Mouse (Mus musculus): ENCODE measurements around the gene Ano10. TPM values are rescaled to one million over a fixed set of nuclear protein-coding genes. Genes with fewer than 3 reads are reported as not detected.

Ano10 gene
- polyA plus RNA-seq, 1 experiment from 2014 or later, result 31.9 TPM

GRCm38 (mm10) chr9:122288416-122288815 lies 5.8 kb downstream of the Ano10 start:
- Histone ChIP-seq H3K4me1 (peaks cover 16% of the 10 kb centered on the region), H3K9ac (no peak overlapping the region), H3K27ac (no peak overlapping the region), H3K4me2 (no peak overlapping the region), H3K9me3 (no peaks in the 10 kb centered on the region), H3K27me3 (no peaks in the 10 kb centered on the region), H3K36me3 (no peaks in the 10 kb centered on the region), H3K4me3 (no peak overlapping the region)
- ATAC-seq (ENCODE audit: borderline replicate concordance, extremely low read depth, low FRiP score, low TSS enrichment), result no peak
- 74% methylated on average over 3 of the region's 3 CpGs for WGBS

- Histone ChIP-seq H3K36me3 (no peaks in the 10 kb centered on the region), H3K27ac (no peak overlapping the region), H3K4me3 (no peak overlapping the region), H3K27me3 (no peaks in the 10 kb centered on the region), H3K9me3 (no peaks in the 10 kb centered on the region), H3K4me2 (no peak overlapping the region), H3K4me1 (peaks cover 11% of the 10 kb centered on the region; the same call in 1 of the 2 replicates), H3K9ac (no peak overlapping the region)
- 94% methylated on average over 3 of the region's 3 CpGs for WGBS
- ATAC-seq (ENCODE audit: borderline replicate concordance, extremely low read depth, low FRiP score, low TSS enrichment), result no peak
Measured at GRCm38 (mm10) chr9:122287526-122287925, 6.7 kb downstream of the Ano10 start.

GRCm38 (mm10) chr9:122285833-122286310 lies 8.4 kb downstream of the Ano10 start:
- H3K4me3 ChIP-seq, result no peak overlapping the region
- no peak for ATAC-seq (ENCODE audit: borderline replicate concordance, extremely low read depth, low FRiP score, low TSS enrichment)
- H3K4me1 ChIP-seq, result peaks cover 11% of the 10 kb centered on the region; the same call in 1 of the 2 replicates
- H3K9ac ChIP-seq, result no peak overlapping the region
- H3K27me3 ChIP-seq, result no peaks in the 10 kb centered on the region
- no peaks in the 10 kb centered on the region for H3K9me3 ChIP-seq
- 17% methylated on average over 4 of the region's 4 CpGs for WGBS
- H3K4me2 ChIP-seq, result peak overlapping the region; percentile 8; the same call in 1 of the 2 replicates
- no peaks in the 10 kb centered on the region for H3K36me3 ChIP-seq
- H3K27ac ChIP-seq, result peak overlapping the region; percentile 46

GRCm38 (mm10) chr9:122285146-122285832 lies 8.9 kb downstream of the Ano10 start:
- Histone ChIP-seq H3K9me3 (no peaks in the 10 kb centered on the region), H3K4me3 (no peak overlapping the region), H3K9ac (no peak overlapping the region), H3K4me2 (peak overlapping the region; percentile 8; the same call in 1 of the 2 replicates), H3K36me3 (no peaks in the 10 kb centered on the region), H3K27me3 (no peaks in the 10 kb centered on the region), H3K4me1 (peaks cover 11% of the 10 kb centered on the region; the same call in 1 of the 2 replicates), H3K27ac (peak overlapping the region; percentile 46)
- peak; percentile 86 for ATAC-seq (ENCODE audit: borderline replicate concordance, extremely low read depth, low FRiP score, low TSS enrichment)
- 16% methylated on average over 5 of the region's 11 CpGs for WGBS

GRCm38 (mm10) chr9:122284696-122285095 lies 9.5 kb downstream of the Ano10 start:
- no peak overlapping the region for H3K4me2 ChIP-seq
- H3K27me3 ChIP-seq, result no peaks in the 10 kb centered on the region
- H3K4me1 ChIP-seq, result peaks cover 11% of the 10 kb centered on the region; the same call in 1 of the 2 replicates
- H3K27ac ChIP-seq, result no peak overlapping the region
- H3K36me3 ChIP-seq, result no peaks in the 10 kb centered on the region
- H3K9ac ChIP-seq, result no peak overlapping the region
- no peak overlapping the region for H3K4me3 ChIP-seq
- WGBS, result 37% methylated on average over 2 of the region's 2 CpGs
- H3K9me3 ChIP-seq, result no peaks in the 10 kb centered on the region
- no peak for ATAC-seq (ENCODE audit: borderline replicate concordance, extremely low read depth, low FRiP score, low TSS enrichment)

- no peak overlapping the region for H3K27ac ChIP-seq
- WGBS, result 71% methylated on average over 4 of the region's 4 CpGs
- no peaks in the 10 kb centered on the region for H3K27me3 ChIP-seq
- H3K4me2 ChIP-seq, result no peak overlapping the region
- H3K4me1 ChIP-seq, result peaks cover 6% of the 10 kb centered on the region; the same call in 1 of the 2 replicates
- no peak for ATAC-seq (ENCODE audit: borderline replicate concordance, extremely low read depth, low FRiP score, low TSS enrichment)
- no peaks in the 10 kb centered on the region for H3K36me3 ChIP-seq
- no peak overlapping the region for H3K9ac ChIP-seq
- no peaks in the 10 kb centered on the region for H3K9me3 ChIP-seq
- H3K4me3 ChIP-seq, result no peak overlapping the region
Measured at GRCm38 (mm10) chr9:122281004-122281403, 13.2 kb downstream of the Ano10 start.

- H3K4me1 ChIP-seq, result no peaks in the 10 kb centered on the region
- H3K4me3 ChIP-seq, result no peak overlapping the region
- WGBS, result 77% methylated on average over 2 of the region's 2 CpGs
- H3K27me3 ChIP-seq, result no peaks in the 10 kb centered on the region
- no peak for ATAC-seq (ENCODE audit: borderline replicate concordance, extremely low read depth, low FRiP score, low TSS enrichment)
- H3K9ac ChIP-seq, result no peak overlapping the region
- no peaks in the 10 kb centered on the region for H3K36me3 ChIP-seq
- no peak overlapping the region for H3K4me2 ChIP-seq
- no peaks in the 10 kb centered on the region for H3K9me3 ChIP-seq
- H3K27ac ChIP-seq, result no peak overlapping the region
Measured at GRCm38 (mm10) chr9:122276665-122277064, 17.6 kb downstream of the Ano10 start.

GRCm38 (mm10) chr9:122276134-122276533 lies 18.1 kb downstream of the Ano10 start:
- no peak for ATAC-seq (ENCODE audit: borderline replicate concordance, extremely low read depth, low FRiP score, low TSS enrichment)
- H3K4me2 ChIP-seq, result no peak overlapping the region
- 83% methylated on average over 4 of the region's 4 CpGs for WGBS
- H3K27me3 ChIP-seq, result no peaks in the 10 kb centered on the region
- no peak overlapping the region for H3K27ac ChIP-seq
- H3K9me3 ChIP-seq, result no peaks in the 10 kb centered on the region
- no peak overlapping the region for H3K9ac ChIP-seq
- H3K36me3 ChIP-seq, result no peaks in the 10 kb centered on the region
- H3K4me1 ChIP-seq, result no peaks in the 10 kb centered on the region
- H3K4me3 ChIP-seq, result no peak overlapping the region

GRCm38 (mm10) chr9:122274346-122274745 lies 19.9 kb downstream of the Ano10 start:
- Histone ChIP-seq H3K4me1 (no peaks in the 10 kb centered on the region), H3K36me3 (no peaks in the 10 kb centered on the region), H3K4me2 (no peak overlapping the region), H3K9me3 (no peaks in the 10 kb centered on the region), H3K27me3 (no peaks in the 10 kb centered on the region), H3K27ac (no peak overlapping the region), H3K4me3 (no peak overlapping the region), H3K9ac (no peak overlapping the region)
- 76% methylated on average over 4 of the region's 4 CpGs for WGBS
- ATAC-seq (ENCODE audit: borderline replicate concordance, extremely low read depth, low FRiP score, low TSS enrichment), result no peak

GRCm38 (mm10) chr9:122273879-122274278 lies 20.3 kb downstream of the Ano10 start:
- no peaks in the 10 kb centered on the region for H3K9me3 ChIP-seq
- 85% methylated on average over 4 of the region's 4 CpGs for WGBS
- no peak overlapping the region for H3K4me2 ChIP-seq
- no peaks in the 10 kb centered on the region for H3K36me3 ChIP-seq
- no peaks in the 10 kb centered on the region for H3K4me1 ChIP-seq
- no peaks in the 10 kb centered on the region for H3K27me3 ChIP-seq
- no peak overlapping the region for H3K9ac ChIP-seq
- no peak overlapping the region for H3K27ac ChIP-seq
- H3K4me3 ChIP-seq, result no peak overlapping the region
- no peak for ATAC-seq (ENCODE audit: borderline replicate concordance, extremely low read depth, low FRiP score, low TSS enrichment)

- ATAC-seq (ENCODE audit: borderline replicate concordance, extremely low read depth, low FRiP score, low TSS enrichment), result no peak
- Histone ChIP-seq H3K27me3 (no peaks in the 10 kb centered on the region), H3K36me3 (no peaks in the 10 kb centered on the region; the same call in 1 of the 2 replicates), H3K27ac (no peak overlapping the region), H3K9me3 (no peaks in the 10 kb centered on the region), H3K9ac (no peak overlapping the region), H3K4me2 (no peak overlapping the region), H3K4me3 (no peak overlapping the region), H3K4me1 (no peaks in the 10 kb centered on the region)
- 56% methylated on average over 4 of the region's 4 CpGs for WGBS
Measured at GRCm38 (mm10) chr9:122271866-122272265, 22.4 kb downstream of the Ano10 start.

- WGBS, result 89% methylated on average over 3 of the region's 3 CpGs
- H3K27me3 ChIP-seq, result no peaks in the 10 kb centered on the region
Measured at GRCm38 (mm10) chr9:122271318-122271717, 22.9 kb downstream of the Ano10 start.

More at GRCm38 (mm10) chr9:122271318-122271717, 22.9 kb downstream of the Ano10 start:
- no peak overlapping the region for H3K9ac ChIP-seq
- no peak overlapping the region for H3K4me3 ChIP-seq
- H3K4me2 ChIP-seq, result no peak overlapping the region
- H3K27ac ChIP-seq, result no peak overlapping the region
- H3K9me3 ChIP-seq, result no peaks in the 10 kb centered on the region
- no peaks in the 10 kb centered on the region for H3K4me1 ChIP-seq
- no peaks in the 10 kb centered on the region; the same call in 1 of the 2 replicates for H3K36me3 ChIP-seq
- ATAC-seq (ENCODE audit: borderline replicate concordance, extremely low read depth, low FRiP score, low TSS enrichment), result no peak
